Mouse (Mus musculus) adrenal gland, postnatal 36 days (tissue): ENCODE measurements at regions not wholly inside any gene's neighbourhood (a gene's known extent, or its start where the extent isn't known, plus 50 kb on each side); places are given as distances from the start of the nearest gene placed in this dataset.

Experiments
- DNase-seq, 2 experiments: peaks; one replicate each; pipeline ENCODE4 v3.0.0; 2021; ENCODE audit warnings: mixed read lengths in 1 of 2

GRCm38 (mm10) chr6:140299653-140300052 lies 124.2 kb upstream of the Plekha5 start:
- DNase-seq, result no peak

GRCm38 (mm10) chr6:140297969-140298554 lies 125.8 kb upstream of the Plekha5 start:
- DNase-seq, result no peak

- no peak for DNase-seq
Observed at GRCm38 (mm10) chr6:140297561-140297960, 126.3 kb upstream of the Plekha5 start.

GRCm38 (mm10) chr6:140290109-140290508 lies 133.7 kb upstream of the Plekha5 start:
- DNase-seq, result no peak

GRCm38 (mm10) chr6:140288799-140289198 lies 135.1 kb upstream of the Plekha5 start:
- DNase-seq, result no peak

GRCm38 (mm10) chr6:140282285-140282577 lies 141.6 kb upstream of the Plekha5 start:
- no peak for DNase-seq

- no peak for DNase-seq
Observed at GRCm38 (mm10) chr6:140281488-140282284, 142.2 kb upstream of the Plekha5 start.

- peak in 1 of 2 experiments; percentile 10 for DNase-seq
Observed at GRCm38 (mm10) chr6:140280817-140281475, 142.9 kb upstream of the Plekha5 start.

GRCm38 (mm10) chr6:140279736-140280370 lies 144.0 kb upstream of the Plekha5 start:
- no peak for DNase-seq

- no peak for DNase-seq
Observed at GRCm38 (mm10) chr6:140278750-140279149, 145.1 kb upstream of the Plekha5 start.

GRCm38 (mm10) chr6:140270592-140270991 lies 153.3 kb upstream of the Plekha5 start:
- no peak for DNase-seq

GRCm38 (mm10) chr6:140268315-140269070 lies 155.4 kb upstream of the Plekha5 start:
- DNase-seq, result no peak

GRCm38 (mm10) chr6:140263920-140264319 lies 159.9 kb upstream of the Plekha5 start:
- no peak for DNase-seq

GRCm38 (mm10) chr6:140261813-140262212 lies 162.0 kb upstream of the Plekha5 start:
- no peak for DNase-seq

GRCm38 (mm10) chr6:140258761-140259160 lies 165.1 kb upstream of the Plekha5 start:
- no peak for DNase-seq

GRCm38 (mm10) chr6:140258101-140258500 lies 165.8 kb upstream of the Plekha5 start:
- DNase-seq, result no peak

- no peak for DNase-seq
Observed at GRCm38 (mm10) chr6:140251527-140251926, 172.3 kb upstream of the Plekha5 start.

- no peak for DNase-seq
Observed at GRCm38 (mm10) chr6:140243411-140244151, 180.3 kb upstream of the Plekha5 start.

- no peak for DNase-seq
Observed at GRCm38 (mm10) chr6:140239356-140239755, 184.5 kb upstream of the Plekha5 start.

GRCm38 (mm10) chr6:140231537-140231936 lies 190.3 kb upstream of the Plcz1 start:
- no peak for DNase-seq

GRCm38 (mm10) chr6:140229295-140229694 lies 188.0 kb upstream of the Plcz1 start:
- DNase-seq, result peak in 1 of 2 experiments; percentile 58
